Mouse (Mus musculus) hindbrain, embryonic 14.5 days (tissue): ENCODE results near the gene Uchl3. TPM values are rescaled to one million over a fixed set of nuclear protein-coding genes. Genes with fewer than 3 reads are reported as not detected.

Source experiments
- ATAC-seq: fragments of 200-750 bp; cut with Nextera tagmentation; 2 replicates; pipeline ENCODE4 v1.8.0; 2017; ENCODE audit warnings: moderate number of reproducible peaks, mild to moderate bottlenecking, moderate TSS enrichment, moderate library complexity; ENCODE audit not compliant: low FRiP score
- DNase-seq: peaks from one replicate; pipeline ENCODE4 v3.0.0-alpha.2; 2015; ENCODE audit warnings: low spot score
- H3K27ac ChIP-seq: fragments of 300-500 bp; sonication (generic); 2 replicates; pipeline ENCODE4 v1.5.1; 2014; ENCODE audit warnings: mild to moderate bottlenecking, moderate library complexity
- H3K27me3 ChIP-seq: fragments of 300-500 bp; sonication (generic); 2 replicates; pipeline ENCODE4 v1.6.1; 2014; ENCODE audit warnings: mild to moderate bottlenecking, low read length, mixed read lengths; ENCODE audit not compliant: control insufficient read depth, insufficient read depth
- H3K36me3 ChIP-seq: fragments of 300-500 bp; sonication (generic); replicated peaks from 2 replicates; pipeline ENCODE4 v1.6.1; 2014; ENCODE audit not compliant: control insufficient read depth, insufficient read depth
- H3K4me1 ChIP-seq: fragments of 300-500 bp; sonication (generic); replicated peaks from 2 replicates; pipeline ENCODE4 v1.6.1; 2014; ENCODE audit warnings: antibody characterized with exemption, low read length, mixed read lengths; ENCODE audit not compliant: control insufficient read depth, insufficient read depth
- H3K4me2 ChIP-seq: fragments of 300-500 bp; sonication (generic); replicated peaks from 2 replicates; pipeline ENCODE4 v1.6.1; 2014; ENCODE audit warnings: mild to moderate bottlenecking, moderate library complexity
- H3K4me3 ChIP-seq: fragments of 300-500 bp; sonication (generic); replicated peaks from 2 replicates; pipeline ENCODE4 v1.5.1; 2014; ENCODE audit warnings: mild to moderate bottlenecking, low read length
- H3K9ac ChIP-seq: fragments of 300-500 bp; sonication (generic); 2 replicates; pipeline ENCODE4 v1.6.1; 2014
- H3K9me3 ChIP-seq: fragments of 300-500 bp; sonication (generic); 2 replicates; pipeline ENCODE4 v1.6.1; 2016; ENCODE audit warnings: low read length; ENCODE audit not compliant: control insufficient read depth
- WGBS: fragments of 180-500 bp; shearing (Covaris S2); extraction: QIAGEN DNeasy Blood & Tissue Kit; methylation state at CpG from one replicate; pipeline ENCODE4 v1.1.7; 2014; 5-methylcytosine and 5-hydroxymethylcytosine counted together
- polyA plus RNA-seq: library from polyadenylated mRNA; unstranded; fragments of >200 nt; fragmentation: Nextera tagmentation; extraction: Ambion mirVana; gene quantifications from 2 replicates; pipeline ENCODE4 v1.2.1, GENCODE M21; 2014

Gene Uchl3
- polyA plus RNA-seq, result 277 and 278 TPM in 2 replicates

DNA sequence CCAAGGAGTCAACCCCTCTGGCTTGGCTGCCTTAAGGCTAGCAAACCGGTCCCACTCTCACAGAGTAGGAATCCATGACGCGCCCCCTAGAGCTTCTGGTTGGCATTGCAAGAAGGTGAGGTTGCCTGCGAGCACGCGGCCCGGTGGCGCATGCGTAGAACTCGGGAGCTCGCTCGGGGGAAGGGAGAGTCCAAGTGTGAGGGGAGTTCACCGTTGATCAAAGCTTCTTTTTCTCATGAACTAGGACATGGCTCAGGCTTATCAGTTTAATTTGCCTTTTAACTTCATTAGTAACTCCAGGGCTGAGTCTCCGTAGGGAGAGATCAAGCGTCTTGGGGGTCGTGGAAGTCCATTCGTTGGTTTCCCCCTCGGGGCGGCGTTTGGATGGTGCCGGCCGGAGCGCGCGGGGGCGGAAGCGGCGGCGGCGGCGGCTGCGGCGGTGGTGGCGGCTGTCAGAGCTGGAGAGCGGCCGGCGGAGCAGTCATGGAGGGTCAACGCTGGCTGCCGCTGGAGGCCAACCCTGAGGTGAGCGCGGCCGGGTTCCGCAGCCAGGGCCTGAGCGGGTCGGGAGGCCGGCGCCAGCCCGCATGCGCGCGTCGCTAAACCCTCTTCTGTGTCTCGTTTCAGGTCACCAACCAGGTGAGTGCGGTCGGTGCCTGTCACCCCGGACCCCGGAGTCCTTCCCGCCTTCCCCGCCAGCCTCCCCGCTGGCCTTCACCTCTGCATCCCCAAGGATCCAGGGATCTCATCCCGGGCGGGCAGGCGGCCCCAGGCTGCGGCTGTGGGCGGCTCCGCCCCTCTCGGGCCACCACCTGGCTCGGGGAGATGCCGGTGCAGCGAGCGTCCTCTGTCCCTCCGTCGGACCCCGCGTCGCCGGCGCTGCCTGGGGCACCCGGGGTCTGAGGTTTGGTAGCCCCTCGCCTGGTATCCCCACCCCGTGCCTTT, at the start of gene Uchl3:
Uchl3 (plus strand) TSS at position 387 of the 945 bp plus-strand sequence.
- no peaks in the 10 kb centered on the region for H3K9me3 ChIP-seq
- H3K9ac ChIP-seq, result peak within 1 kb of the TSS; percentile 90
- no peaks in the 10 kb centered on the region; the same call in 1 of the 2 replicates for H3K36me3 ChIP-seq
- ATAC-seq, result peak; percentile 92
- H3K27ac ChIP-seq, result peak within 1 kb of the TSS; percentile 68
- under 1% methylated on average over 79 of the region's 81 CpGs for WGBS
- peak within 1 kb of the TSS; percentile 92 for H3K4me3 ChIP-seq
- H3K27me3 ChIP-seq, result no peaks in the 10 kb centered on the region
- peaks cover 13% of the 10 kb centered on the region for H3K4me1 ChIP-seq
- peak within 1 kb of the TSS; percentile 74 for H3K4me2 ChIP-seq
- DNase-seq, result peak; percentile 100

DNA sequence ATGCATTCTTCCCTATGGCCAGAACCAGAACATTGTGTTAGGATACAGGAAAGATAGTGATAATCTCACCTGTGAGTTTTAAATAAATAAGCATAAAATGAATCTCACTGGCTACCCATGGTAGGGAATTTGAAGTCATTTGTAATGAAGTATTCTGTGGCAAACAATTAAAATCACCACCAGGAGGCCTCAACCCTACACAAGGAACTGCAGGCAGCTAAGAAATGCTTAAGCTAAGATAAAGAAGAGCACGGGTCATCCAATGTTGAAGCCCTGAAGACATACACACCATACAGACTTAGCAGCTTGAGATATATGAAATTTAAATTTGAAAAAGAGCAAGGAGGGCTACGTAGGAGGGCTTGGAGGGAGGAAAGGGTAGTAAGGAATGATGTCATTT, 47.9 kb upstream of the Uchl3 start:
- WGBS, result 62% methylated on average over 2 of the region's 2 CpGs
- H3K9ac ChIP-seq, result no peak overlapping the region
- H3K9me3 ChIP-seq, result no peaks in the 10 kb centered on the region
- no peak overlapping the region for H3K27ac ChIP-seq
- H3K4me3 ChIP-seq, result no peak overlapping the region
- H3K4me2 ChIP-seq, result no peak overlapping the region
- H3K27me3 ChIP-seq, result no peaks in the 10 kb centered on the region
- peaks cover 8% of the 10 kb centered on the region for H3K4me1 ChIP-seq
- no peaks in the 10 kb centered on the region for H3K36me3 ChIP-seq
- ATAC-seq, result no peak
- no peak for DNase-seq

- DNase-seq, result peak; percentile 43
- peak overlapping the region; percentile 22; the same call in 1 of the 2 replicates for H3K27ac ChIP-seq
- H3K27me3 ChIP-seq, result no peaks in the 10 kb centered on the region
- under 1% methylated on average over 62 of the region's 62 CpGs for WGBS
- no peaks in the 10 kb centered on the region for H3K36me3 ChIP-seq
- peaks cover 8% of the 10 kb centered on the region for H3K4me1 ChIP-seq
- H3K4me3 ChIP-seq, result peak overlapping the region; percentile 55
- no peaks in the 10 kb centered on the region for H3K9me3 ChIP-seq
- peak overlapping the region; percentile 99 for H3K4me2 ChIP-seq
- H3K9ac ChIP-seq, result peak overlapping the region; percentile 59
- ATAC-seq, result peak; percentile 58
Measured at GRCm38 (mm10) chr14:101607631-101608518, 45.9 kb upstream of the Uchl3 start.

GRCm38 (mm10) chr14:101608519-101609368, 45.0 kb upstream of the Uchl3 start, which contains the start of gene Tbc1d4:
Tbc1d4 (minus strand) TSS chr14:101609191.
- Histone ChIP-seq H3K4me1 (peaks cover 8% of the 10 kb centered on the region), H3K27ac (peak within 1 kb of the TSS; percentile 22), H3K9me3 (no peaks in the 10 kb centered on the region), H3K27me3 (no peaks in the 10 kb centered on the region), H3K36me3 (no peaks in the 10 kb centered on the region), H3K4me2 (peak within 1 kb of the TSS; percentile 99), H3K4me3 (peak within 1 kb of the TSS; percentile 55), H3K9ac (peak within 1 kb of the TSS; percentile 59)
- ATAC-seq (peak; percentile 85), DNase-seq (peak; percentile 67)
- under 1% methylated on average over 51 of the region's 62 CpGs for WGBS

DNA sequence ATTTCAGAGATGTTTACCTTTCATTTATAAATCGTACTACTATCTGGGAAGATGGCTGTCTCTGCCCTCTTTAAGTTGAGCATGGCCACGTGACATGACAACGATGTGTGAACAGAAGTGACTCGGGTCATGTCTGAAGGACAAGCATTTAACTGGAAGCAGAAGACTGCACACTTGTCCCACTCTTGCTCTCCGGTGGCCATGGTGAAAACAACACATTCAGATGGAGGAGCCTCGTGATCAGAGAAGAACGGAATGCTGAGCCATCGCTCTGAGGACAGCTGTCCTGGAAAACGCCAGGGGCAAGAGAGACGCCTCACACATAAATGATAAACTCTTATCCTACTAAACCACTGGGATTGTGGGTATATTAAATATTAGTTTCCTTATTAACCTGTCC, 43.1 kb upstream of the Uchl3 start:
- H3K4me3 ChIP-seq, result no peak overlapping the region
- H3K4me1 ChIP-seq, result peaks cover 8% of the 10 kb centered on the region
- no peak overlapping the region for H3K27ac ChIP-seq
- no peak overlapping the region for H3K9ac ChIP-seq
- DNase-seq (no peak), ATAC-seq (no peak)
- WGBS, result 87% methylated on average over 10 of the region's 10 CpGs
- H3K9me3 ChIP-seq, result no peaks in the 10 kb centered on the region
- H3K36me3 ChIP-seq, result no peaks in the 10 kb centered on the region
- no peaks in the 10 kb centered on the region for H3K27me3 ChIP-seq
- no peak overlapping the region for H3K4me2 ChIP-seq

GRCm38 (mm10) chr14:101613206-101613605, 40.6 kb upstream of the Uchl3 start:
- Histone ChIP-seq H3K27me3 (no peaks in the 10 kb centered on the region), H3K4me1 (no peaks in the 10 kb centered on the region), H3K9me3 (no peaks in the 10 kb centered on the region), H3K36me3 (no peaks in the 10 kb centered on the region), H3K27ac (no peak overlapping the region), H3K4me3 (no peak overlapping the region), H3K4me2 (no peak overlapping the region), H3K9ac (no peak overlapping the region)
- WGBS, result 47% methylated on average over 1 of the region's 1 CpGs
- no peak for ATAC-seq
- no peak for DNase-seq

- ATAC-seq (no peak), DNase-seq (no peak)
- Histone ChIP-seq H3K27me3 (no peaks in the 10 kb centered on the region), H3K36me3 (no peaks in the 10 kb centered on the region), H3K9me3 (no peaks in the 10 kb centered on the region), H3K4me1 (no peaks in the 10 kb centered on the region), H3K4me2 (no peak overlapping the region), H3K27ac (no peak overlapping the region), H3K9ac (no peak overlapping the region), H3K4me3 (no peak overlapping the region)
- 78% methylated on average over 9 of the region's 9 CpGs for WGBS
Measured at GRCm38 (mm10) chr14:101616178-101616577, 37.6 kb upstream of the Uchl3 start.

DNA sequence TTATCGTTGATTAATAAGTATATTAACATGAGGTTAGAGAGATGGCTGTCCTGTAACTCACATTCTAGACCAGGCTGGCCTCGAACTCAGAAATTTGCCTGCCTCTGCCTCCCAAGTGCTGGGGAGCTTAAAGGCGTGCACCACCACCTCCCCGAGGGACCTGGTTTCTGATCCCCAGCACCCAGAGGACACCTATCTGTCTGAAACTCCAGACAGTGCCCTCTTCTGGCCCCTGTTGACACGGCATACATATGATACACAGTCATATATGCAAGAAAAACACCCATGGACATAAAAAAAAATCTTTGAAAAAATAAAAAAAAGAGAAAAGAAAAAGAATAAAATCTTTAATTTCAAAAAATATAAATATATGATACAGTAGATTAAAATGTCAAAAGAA, 36.1 kb upstream of the Uchl3 start:
- no peak for ATAC-seq
- WGBS, result 92% methylated on average over 5 of the region's 5 CpGs

More for the DNA sequence above, 36.1 kb upstream of the Uchl3 start:
- DNase-seq, result no peak
- Histone ChIP-seq H3K4me1 (no peaks in the 10 kb centered on the region), H3K4me3 (no peak overlapping the region), H3K9me3 (no peaks in the 10 kb centered on the region), H3K27ac (no peak overlapping the region), H3K4me2 (no peak overlapping the region), H3K27me3 (no peaks in the 10 kb centered on the region), H3K36me3 (no peaks in the 10 kb centered on the region), H3K9ac (no peak overlapping the region)
